Mouse (Mus musculus): ENCODE data around the gene Derl2.
A peak's percentile ranks its signal among the peaks of the same experiment; 100 is the strongest.

Gene Derl2

DNA sequence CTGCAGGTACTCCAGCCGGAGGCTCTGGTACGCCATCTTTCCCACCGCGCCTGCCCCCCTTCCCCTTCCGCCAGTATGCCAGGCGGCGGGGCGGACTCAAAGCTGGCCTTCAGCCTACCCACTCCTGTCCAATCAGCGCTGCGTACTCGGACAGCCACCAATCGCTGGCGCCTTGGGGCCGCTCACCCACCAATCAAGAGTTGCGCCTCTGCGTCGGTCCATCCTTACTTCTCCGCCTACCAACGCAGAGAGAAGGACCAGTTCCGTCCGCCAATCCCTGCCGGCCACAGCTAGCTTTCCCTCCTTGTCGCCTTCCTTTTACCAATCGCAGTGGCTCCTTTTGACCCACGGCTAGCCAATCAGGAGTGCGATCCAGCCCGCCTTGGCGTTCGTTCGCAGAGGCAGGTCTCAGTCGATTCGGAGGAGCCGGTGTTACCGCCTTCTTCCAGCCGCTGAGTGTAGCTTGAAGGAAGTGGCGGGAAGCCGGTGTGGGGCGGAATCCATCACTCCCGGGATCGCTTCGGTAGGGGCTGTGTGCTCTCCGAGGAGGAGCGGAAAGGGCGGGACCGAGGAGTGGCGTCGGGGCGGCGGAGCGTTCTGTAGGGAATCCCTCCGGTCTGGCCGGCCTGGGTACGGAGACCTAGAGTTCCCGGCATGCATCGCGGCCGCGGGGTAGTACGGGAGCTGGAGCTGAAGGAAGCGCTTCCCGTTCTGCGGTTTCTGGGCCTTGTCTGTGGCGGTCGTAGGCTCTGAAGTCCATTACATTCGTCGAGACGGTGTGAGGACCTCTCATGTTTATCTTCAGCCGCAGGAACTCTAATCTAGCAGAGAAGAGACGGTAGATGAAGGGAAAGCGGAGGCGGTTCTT is at the start of gene Derl2, which contains the start of gene Mis12:
Gene Derl2 (minus strand): TSS at position 641 of the 868 bp plus-strand sequence.
Gene Mis12 (plus strand): TSS at position 411 of the 868 bp plus-strand sequence.
- DNase-seq: peak; percentile 93 to 94

DNA sequence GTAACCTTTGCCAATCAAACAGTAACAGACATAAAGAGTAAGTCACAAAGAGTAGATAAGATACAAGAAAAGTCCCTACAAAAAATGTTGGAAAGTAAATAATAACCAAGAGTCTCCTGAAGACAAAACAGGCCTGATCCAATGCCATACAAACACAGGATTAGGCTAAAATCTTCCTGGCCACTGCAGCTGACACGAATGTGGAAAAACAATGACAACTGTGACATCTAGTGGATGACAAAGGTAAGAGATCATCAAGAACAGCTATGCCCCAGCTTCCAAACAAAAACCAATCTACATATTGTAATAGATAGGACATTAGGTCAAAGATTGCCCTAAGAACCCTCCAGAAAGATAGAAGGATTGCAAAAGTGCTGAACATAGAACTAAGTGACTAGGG is 32.9 kb upstream of the Derl2 start:
- no peak for DNase-seq

DNA sequence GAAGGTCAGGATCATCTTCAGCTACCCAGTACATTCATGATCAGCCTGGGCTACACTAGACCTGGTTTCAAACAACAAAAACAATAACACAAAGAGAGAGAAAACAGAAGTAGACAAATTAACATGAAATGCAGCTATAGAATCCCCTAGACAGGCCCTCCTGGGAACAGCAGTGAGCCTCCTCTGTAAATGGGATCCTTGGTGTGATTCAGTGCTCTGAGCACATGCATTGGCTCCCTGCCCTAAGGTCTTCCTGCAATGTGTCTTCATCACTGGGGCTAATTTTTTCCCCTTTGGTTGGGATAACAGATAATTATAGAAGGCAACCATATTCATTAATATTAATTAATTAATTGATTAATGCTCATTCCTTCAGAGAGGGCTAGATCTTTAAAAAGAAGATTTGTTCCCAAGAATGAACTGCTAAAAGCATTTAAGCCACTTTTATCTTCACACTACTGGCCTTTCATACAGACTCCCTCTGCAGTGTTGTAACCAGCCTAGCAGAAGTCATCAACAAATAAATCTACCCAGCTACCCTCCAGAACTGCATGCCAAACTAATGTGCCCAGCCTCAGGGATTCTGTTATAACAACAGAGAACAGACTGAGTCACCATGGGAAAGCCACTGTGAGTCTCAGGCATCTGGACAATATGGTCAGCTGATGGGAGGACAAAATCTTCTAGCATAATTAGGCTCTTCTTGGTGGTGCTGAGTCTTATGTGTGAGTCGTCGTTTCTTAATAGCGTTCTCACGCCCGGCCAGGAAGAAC is 20.1 kb upstream of the Derl2 start:
- DNase-seq: no peak

DNA sequence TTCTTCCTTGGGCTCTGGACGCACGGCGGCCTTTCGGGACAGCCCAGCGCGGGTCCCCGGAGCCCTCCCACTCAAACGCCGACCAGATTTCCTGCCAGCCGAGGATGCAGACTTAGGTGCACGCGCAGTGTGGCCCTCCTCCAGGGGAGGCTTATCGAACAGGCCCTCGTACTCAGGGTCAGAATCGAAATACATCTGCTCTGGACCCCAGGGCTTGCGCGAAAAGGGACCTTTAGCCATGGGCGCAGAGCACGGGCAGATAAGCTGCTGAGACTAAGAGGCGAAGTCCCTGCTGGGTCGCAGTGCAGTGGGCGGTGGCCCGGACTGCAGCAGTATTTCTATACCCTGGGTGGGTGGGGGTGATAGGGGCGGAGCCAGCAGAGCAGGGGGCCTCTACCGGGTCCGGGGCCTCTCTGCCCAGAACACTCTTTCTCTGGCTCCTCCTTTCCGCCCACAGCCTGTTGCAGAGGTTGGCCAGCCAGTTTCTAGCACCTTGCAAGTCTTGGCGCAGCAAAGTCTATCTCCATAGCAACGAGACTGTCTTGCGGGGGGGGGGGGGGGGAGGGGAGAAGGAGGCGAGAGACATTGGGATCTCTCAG is 13.6 kb upstream of the Derl2 start, which contains the start of gene 6330403K07Rik:
Gene 6330403K07Rik (minus strand): TSS at position 351 of the 599 bp plus-strand sequence.
- no peak for DNase-seq

DNA sequence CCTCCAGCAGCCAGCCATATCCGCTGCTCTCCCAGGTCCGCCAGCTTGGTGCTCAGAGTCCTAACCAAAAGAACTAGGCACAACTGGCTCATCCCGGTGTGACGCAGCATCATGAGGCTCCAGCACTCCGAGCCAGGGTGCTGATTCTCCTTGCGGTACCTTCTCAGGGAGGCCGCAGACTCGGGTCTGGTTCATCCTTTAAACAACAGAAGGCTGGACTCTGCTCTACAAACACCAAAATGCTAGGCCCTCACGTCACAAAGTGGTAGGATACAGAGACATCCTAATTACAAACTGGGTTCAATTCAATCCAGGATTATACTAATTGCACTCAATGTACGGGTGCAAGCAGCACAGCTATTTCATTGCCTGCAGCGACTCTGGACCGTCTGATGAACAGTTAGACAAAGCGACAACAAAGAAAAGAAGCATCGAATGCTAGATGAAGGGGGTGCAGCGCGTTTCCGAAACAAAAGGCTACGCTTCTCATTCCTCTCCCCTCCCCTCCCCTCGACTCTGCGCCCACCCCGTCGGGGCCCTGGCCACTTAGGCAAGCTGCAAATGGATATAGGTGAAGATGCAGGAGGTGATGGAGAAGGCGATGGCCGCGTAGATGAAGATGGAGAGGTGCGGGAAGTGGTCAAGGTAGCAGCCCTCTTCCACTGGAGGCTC is 13.0 kb upstream of the Derl2 start:
- no peak for DNase-seq

DNA sequence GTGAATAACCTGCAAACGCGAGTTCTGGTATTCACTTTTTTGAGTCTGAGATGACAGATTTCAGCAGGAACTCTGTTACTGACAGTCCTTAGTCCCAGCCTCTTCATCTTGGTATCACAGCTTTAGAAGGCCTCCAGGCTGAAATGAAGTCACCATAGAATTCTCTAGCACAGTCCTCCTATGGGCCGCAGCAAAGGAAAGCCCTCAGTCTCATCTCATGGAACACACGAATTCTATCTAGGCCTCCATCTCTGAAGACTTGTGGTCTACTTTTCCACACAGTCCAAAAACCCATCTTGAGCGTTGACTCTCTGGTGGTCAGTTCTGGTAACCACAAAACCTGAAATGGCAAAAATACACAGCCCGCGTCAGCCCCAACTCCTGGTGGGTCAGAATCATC is 12.4 kb upstream of the Derl2 start:
- DNase-seq: no peak

DNA sequence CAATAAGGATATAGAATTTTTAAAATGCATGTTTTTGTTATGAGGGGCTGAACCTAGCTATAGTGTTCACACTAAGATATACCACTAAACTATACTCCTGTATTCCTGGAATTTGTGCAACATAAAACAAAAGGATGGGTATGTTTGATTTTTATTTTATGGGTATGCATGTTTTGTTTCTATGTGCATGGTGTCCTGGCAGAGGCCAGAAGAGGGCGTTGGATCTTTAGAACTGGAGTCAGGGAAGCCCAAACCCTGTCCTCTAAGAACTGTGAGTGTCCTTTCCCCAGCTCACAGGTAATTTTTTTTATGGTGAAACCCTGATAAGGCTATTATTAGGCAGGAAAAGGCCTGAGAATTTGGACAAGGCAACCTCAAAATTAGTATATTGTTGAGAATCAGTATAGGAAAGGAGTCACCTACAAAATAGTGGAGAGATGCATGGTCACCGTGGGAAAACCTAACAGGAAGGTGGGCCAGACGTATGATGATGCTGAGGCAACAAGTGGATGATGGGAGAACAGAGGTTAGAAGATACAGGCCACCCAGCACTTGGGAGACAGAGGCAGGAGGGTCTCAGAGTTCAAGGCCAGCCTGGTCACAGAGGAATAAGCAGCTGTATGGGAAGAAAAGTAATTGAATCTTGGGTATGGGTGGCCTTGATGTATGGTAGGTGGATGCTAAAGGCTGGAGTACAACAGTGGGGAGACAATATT is 9.9 kb upstream of the Derl2 start:
- no peak for DNase-seq

DNA sequence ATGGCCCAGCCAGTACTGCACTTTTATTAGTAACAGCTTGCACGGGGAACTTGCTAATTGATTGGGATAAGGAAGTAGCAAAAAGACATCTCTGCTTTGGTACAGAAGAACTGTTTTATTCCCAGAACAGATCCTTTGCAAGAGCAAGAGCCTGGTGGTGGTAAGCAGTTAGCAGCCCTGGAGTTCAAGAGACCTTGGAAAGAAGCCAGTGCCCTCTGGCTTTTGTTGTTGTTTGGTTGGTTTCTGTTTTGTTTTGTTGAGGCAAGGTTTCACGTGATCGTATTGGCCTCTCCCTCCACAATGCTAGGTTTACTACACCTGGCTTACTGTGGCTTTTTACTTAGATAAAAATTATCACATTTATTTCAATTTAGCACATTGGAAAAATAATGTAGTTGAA is 8.6 kb upstream of the Derl2 start:
- DNase-seq: no peak

DNA sequence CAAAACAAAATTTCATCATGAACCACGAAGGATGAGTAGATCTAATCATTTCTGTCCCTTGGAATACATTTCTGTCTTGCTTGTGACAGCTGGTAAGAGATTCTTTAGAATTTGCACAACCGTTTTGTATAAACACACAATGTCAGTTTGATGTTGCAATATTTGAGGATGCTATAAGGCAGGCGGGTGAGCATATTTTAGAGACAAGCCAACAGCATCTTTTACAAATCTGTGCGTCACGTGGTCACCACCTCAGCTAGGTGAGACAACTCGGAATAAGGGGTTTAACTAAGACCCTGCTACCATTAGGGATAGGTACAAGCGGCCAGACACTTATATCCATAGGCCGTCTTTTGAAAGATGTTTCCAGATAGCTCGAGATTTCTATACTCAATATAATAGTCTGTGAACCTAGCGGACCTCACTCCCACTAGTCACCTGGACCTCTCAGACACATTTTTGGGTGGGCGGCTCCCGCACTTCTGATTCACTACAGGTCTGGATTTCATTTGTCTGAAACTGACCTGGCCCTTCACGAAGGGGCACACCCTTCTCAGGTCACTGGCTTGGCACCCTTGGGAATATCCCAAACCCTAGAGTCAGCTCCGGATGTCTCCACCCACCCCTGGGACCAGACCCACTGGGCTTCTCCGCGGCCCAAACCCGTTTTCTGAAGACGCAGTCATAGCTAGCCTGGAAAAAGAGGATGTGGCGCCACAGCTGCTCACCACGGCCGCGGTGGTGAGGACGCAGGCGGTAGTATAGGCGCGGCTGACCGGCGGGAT is 1.0 kb downstream of the Derl2 start:
- no peak for DNase-seq

DNA sequence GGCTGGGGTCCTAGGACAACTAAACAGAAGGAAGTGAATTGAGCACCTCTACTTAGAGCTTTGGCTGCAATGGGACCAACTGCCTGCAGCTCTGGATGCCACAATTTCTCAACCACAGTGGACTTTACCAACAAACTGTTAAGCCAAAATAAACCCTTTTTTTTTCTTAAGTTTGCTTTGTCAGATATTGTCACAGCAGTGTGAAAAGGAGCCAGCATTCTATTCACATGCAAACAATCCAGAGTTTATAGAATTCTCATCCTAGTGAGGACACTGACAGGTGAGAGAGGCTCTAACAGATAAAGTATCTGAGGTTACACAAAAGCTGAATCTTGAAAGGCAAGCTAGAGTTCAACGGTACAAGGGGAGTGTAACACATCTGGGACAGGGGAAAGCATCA is 2.6 kb downstream of the Derl2 start:
- no peak for DNase-seq

DNA sequence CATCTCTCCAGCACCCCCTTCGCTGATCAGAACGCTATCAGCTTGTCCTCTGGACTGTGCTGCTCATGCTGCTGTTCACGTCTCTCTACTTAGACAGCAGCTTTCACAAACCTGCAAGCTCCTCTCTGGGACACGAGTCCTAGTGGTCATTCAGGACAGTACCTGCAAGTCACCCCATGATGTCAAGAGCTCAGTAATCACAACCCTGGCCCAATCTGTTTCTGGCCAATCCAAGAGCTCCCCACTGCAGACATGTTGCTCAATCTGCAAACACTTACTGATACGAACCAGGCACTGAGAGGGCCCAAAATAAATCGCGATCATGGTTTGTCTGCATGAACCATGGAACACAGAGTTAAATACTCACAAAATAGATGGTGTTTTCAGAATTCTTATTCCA is 6.9 kb downstream of the Derl2 start:
- DNase-seq: no peak

DNA sequence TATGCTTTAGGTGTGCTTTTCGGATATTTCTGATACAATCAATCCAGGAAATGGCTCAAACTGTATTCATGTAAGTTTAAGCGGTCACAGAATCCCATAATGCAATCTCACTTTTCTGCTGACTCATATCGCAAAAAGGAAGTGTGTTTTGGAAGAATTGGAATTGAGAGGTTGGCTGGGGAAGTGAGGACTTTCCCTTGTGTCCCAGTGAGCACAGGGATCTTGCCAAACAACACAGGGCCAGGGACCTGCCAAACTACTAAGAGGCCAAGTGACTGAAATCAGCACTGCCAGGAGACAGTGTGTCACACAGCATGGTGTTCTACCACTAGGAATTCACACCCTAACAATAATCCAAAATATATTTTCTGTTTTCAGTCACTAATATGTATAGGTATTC is 11.3 kb downstream of the Derl2 start:
- DNase-seq: no peak

DNA sequence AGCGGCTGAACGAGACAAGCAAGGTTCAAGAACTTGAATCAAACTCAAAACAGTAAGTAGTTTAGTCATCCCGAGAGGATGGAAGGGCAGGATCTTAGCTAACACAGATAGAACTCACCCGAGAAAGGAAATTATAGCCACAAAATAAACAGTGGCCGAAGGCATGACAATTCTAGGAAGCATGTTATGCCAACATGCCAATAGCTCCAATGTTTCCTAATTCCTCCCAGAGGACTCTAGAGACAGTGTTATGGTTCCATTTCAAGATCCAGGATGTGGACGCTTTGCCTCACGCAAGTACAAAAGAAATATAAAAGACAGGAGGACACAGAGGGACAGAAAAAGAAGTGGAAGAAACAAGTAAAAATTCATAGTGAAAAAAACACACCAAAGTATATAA is 11.8 kb downstream of the Derl2 start:
- DNase-seq: no peak

DNA sequence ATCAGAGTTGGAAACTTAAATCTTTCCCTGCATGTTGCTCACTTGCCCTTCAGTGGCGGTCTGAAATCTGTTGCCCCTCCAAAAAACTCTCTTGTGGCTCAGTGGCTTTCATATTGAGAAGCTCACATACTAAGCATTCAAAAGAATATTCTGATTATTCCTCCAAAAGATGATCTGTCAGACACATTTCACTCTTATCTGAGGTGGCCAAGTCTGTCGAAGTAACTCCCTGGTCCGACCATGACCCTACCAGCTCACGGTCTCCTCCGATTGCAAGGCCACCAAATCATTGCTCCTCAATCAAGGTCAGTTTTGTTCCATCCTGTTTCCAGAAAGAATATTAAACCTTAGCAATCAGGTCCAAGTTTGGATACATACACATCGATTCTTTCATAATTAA is 12.6 kb downstream of the Derl2 start:
- DNase-seq: no peak

DNA sequence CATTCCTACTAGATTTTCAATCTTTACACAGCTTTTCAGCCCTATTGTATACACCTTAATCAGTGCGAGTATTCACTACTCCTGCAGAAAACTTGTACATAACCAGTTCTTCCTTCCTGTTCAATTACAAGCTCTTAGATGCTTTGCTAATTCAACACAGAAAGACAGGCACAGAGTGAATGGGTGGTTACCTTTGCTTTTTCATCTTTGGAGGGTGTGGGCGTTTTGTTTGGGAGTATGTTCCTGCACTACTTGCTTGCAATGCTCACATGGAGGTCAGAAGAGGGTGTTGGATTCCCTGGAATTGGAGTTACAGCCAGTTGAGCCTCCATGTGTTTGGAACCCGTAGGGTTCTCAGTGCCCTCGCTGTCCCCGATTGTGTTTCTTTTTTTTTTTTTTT is 14.6 kb downstream of the Derl2 start:
- no peak for DNase-seq

DNA sequence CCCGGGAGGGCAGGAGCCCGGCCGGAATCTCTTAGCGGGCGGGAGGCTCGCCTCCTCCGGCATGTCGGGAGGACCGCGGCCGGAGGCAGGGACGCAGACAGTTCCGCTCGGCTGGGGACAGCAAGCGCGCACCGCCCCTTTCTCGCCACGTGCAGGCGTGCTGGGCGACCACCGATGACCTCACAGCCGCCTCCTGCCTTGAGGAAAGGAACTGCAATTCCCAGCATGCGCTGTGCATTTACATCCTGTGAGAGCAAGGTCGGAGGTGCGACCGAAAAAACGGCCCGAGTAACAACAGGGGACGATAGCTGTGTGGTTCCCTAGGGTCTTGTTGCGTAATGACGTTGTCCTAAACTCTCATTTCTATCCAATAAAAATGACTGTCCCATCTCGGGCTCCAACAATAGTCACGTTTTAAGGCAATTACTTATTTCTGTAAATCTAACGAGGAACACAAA is 15.3 kb downstream of the Derl2 start, which contains the start of gene Dhx33:
Gene Dhx33 (minus strand): TSS at position 122 of the 458 bp plus-strand sequence.
- DNase-seq: peak; percentile 95 to 96

DNA sequence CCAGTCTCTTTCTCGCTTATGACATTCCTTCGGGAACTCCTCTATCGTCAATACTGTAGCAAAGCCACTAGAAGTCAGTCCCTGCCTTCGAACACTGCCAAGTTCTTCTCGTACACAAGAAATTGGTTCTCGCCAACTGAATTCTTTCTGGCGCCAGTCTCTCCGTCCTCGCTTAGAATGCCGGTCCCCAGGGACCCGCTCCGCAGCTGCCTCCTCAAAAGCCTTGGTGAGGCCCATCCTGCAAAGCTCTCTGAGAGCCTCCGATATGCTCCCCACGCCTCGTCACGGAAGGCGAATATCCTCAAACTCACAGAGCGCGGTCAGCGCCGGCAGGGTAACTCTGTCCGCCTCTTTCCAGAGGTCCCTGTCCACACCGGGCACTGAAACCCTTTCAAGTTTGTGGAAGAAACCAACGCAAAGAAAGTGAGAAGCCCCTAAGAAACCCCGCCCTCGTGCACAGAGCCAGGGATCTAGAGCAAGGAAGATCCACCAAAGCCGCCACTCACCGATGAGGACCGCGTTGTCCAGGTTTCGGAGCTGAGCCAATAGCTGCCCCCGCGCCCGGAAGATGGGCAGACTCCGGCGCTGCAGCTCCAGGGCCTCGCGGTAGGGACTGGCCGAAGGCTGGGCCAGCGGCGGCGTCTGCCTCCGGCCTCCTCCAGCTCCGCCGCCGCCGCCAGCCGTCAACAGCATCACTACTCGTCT is 15.9 kb downstream of the Derl2 start:
- peak in 1 of 2 experiments; percentile 51 for DNase-seq

DNA sequence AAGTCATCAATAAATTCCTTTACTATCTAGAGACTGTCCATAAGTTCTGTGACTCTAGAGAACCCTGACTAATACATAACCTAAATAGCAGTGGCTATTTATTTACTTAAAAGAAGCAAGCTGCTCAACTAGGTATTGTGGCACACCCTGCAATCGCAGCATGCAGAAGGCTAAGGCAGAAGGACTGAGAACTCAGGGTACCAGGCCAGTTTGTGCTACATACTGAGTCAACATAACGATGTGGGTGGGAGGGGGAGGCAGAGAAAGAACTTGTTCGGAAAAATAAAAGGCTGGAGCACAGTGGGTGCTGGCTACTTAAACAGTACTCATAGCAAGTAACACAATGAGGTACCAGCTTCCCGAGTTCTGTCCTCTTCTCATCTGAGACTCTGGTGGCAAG is 18.5 kb downstream of the Derl2 start:
- no peak for DNase-seq

DNA sequence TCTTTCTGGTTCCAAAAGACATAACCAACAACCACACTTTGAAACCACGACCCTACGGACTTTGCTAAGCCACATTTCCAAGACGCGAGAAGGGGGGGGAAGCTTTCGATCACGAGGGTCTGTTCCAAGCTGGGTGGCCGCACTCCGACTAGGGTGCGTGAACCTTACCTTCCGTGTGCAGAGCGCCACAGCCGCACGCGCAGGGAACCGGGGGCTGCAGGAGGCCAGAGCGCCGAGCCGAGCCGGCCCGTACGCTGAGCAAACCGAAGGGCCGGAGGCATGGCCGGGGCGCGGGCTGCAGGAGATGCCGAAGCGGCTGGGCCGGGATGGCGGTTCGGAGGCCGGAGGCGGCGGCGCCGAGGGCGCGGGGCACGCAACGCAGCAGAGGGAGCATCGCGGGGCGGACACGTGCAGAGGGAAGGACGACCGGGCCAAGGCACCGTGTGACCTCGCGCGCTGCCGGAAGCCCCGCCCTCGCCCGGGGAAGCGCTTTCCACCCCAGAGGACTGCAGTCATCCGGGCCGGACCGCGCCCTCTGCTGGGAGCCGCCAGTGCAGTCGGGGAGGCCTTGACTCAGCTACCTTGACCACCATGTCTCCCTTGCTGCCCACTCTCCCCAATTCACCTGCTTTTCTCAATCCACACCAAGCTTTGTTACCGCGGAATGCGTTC is 36.9 kb downstream of the Derl2 start, which contains the start of gene C1qbp:
Gene C1qbp (minus strand): TSS at position 470 of the 672 bp plus-strand sequence.
- peak; percentile 97 for DNase-seq

DNA sequence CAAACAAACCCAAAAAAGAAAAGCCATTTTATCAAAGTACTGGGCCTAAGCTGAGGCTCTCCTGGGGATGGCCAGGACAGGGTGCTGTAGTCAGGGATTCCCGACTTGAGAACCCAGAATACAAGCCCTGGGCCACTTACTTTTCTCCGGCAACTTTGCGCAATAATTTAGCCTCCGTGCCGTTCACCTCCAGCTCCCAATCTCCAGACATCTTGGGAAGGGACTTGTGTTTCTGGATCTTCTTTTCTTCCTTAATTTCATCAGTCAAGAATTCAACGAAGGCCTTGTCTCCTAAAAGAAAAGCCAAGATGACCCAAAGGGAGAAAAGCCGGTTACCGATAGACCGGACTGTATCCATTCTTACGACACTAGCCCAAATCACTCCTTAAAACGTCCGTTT is 37.6 kb downstream of the Derl2 start:
- no peak for DNase-seq

Measured in B cell, adult 2 months (primary cell).